Mouse (Mus musculus): ENCODE measurements around the gene Pcsk1n.

DNA sequence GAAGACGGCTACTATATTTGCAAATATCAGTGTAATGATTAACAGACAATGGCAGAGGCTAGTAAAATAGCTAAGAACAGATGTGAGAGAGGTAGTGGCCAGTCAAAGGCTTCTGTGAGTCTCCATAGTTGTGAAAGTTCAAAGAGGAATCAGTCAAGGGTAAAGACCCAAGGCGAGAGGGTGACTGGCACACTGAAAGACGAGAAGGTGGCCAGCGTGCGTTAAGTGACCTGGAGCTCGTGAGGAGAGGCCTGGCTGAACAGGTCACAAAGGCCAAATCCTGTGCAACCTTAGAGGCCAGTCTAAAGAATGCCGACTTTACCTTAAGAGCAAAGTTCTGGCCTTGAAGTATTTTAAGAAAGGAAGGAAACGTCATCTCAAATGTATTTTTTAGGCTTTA, 26.0 kb downstream of the Pcsk1n start:
- TF ChIP-seq POLR2A (IDR thresholded peaks at IDR 0.05; ENCODE audit: borderline replicate concordance, control insufficient read depth, low read depth, low read length) (no peak), CTCF (IDR thresholded peaks at IDR 0.05; ENCODE audit: control insufficient read depth, insufficient read depth, low read length) (no peak)
